Mouse (Mus musculus) stomach, embryonic 15.5 days (tissue): ENCODE results near the gene Sox9. TPM values are rescaled to one million over a fixed set of nuclear protein-coding genes. Genes with fewer than 3 reads are reported as not detected.
A peak's percentile ranks its signal among the peaks of the same experiment; 100 is the strongest.

ENCODE experiments used
- ATAC-seq: fragments of 200-750 bp; cut with Nextera tagmentation; 2 replicates; pipeline ENCODE4 v1.8.0; 2017; ENCODE audit warnings: low read depth, moderate number of reproducible peaks, moderate TSS enrichment; ENCODE audit not compliant: insufficient read depth, low FRiP score
- H3K27ac ChIP-seq: fragments of 300-500 bp; sonication (generic); 2 replicates; pipeline ENCODE4 v1.5.1; 2015; ENCODE audit warnings: mild to moderate bottlenecking, inconsistent platforms
- H3K27me3 ChIP-seq: fragments of 300-500 bp; sonication (generic); replicated peaks from 2 replicates; pipeline ENCODE4 v1.6.1; 2015; ENCODE audit warnings: inconsistent platforms
- H3K36me3 ChIP-seq: fragments of 300-500 bp; sonication (generic); 2 replicates; pipeline ENCODE4 v1.6.1; 2015; ENCODE audit warnings: inconsistent platforms
- H3K4me1 ChIP-seq: fragments of 300-500 bp; sonication (generic); 2 replicates; pipeline ENCODE4 v1.6.1; 2015; ENCODE audit warnings: inconsistent platforms
- H3K4me2 ChIP-seq: fragments of 300-500 bp; sonication (generic); 2 replicates; pipeline ENCODE4 v1.6.1; 2015; ENCODE audit warnings: mild to moderate bottlenecking, inconsistent platforms
- H3K4me3 ChIP-seq: fragments of 300-500 bp; sonication (generic); replicated peaks from 2 replicates; pipeline ENCODE4 v1.5.1; 2015; ENCODE audit warnings: inconsistent platforms
- H3K9ac ChIP-seq: fragments of 300-500 bp; sonication (generic); 2 replicates; pipeline ENCODE4 v1.6.1; 2015; ENCODE audit warnings: inconsistent platforms
- H3K9me3 ChIP-seq: fragments of 300-500 bp; sonication (generic); 2 replicates; pipeline ENCODE4 v1.6.1; 2016; ENCODE audit warnings: inconsistent platforms
- WGBS: fragments of 180-500 bp; shearing (Covaris S2); methylation state at CpG from one replicate; pipeline ENCODE4 v1.1.7; 2015; 5-methylcytosine and 5-hydroxymethylcytosine counted together
- polyA plus RNA-seq: library from polyadenylated mRNA; unstranded; fragments of >200 nt; fragmentation: Nextera tagmentation; extraction: Ambion mirVana; gene quantifications from 2 replicates; pipeline ENCODE4 v1.2.1, GENCODE M21; 2015

The Sox9 gene
- polyA plus RNA-seq, 1 experiment from 2014 or later: 42.0 TPM

DNA sequence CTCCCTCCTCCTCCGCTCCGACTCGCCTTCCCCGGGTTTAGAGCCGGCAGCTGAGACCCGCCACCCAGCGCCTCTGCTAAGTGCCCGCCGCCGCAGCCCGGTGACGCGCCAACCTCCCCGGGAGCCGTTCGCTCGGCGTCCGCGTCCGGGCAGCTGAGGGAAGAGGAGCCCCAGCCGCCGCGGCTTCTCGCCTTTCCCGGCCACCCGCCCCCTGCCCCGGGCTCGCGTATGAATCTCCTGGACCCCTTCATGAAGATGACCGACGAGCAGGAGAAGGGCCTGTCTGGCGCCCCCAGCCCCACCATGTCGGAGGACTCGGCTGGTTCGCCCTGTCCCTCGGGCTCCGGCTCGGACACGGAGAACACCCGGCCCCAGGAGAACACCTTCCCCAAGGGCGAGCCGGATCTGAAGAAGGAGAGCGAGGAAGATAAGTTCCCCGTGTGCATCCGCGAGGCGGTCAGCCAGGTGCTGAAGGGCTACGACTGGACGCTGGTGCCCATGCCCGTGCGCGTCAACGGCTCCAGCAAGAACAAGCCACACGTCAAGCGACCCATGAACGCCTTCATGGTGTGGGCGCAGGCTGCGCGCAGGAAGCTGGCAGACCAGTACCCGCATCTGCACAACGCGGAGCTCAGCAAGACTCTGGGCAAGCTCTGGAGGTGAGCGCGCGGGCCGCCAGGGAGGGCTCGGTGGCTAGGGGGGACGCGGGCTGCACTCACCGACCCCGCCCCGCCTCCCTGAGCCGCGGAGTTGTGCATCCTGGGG, 515 bp downstream of the Sox9 start:
- peak; percentile 5; the same call in 1 of the 2 replicates for ATAC-seq
- under 1% methylated on average over 75 of the region's 75 CpGs for WGBS

DNA sequence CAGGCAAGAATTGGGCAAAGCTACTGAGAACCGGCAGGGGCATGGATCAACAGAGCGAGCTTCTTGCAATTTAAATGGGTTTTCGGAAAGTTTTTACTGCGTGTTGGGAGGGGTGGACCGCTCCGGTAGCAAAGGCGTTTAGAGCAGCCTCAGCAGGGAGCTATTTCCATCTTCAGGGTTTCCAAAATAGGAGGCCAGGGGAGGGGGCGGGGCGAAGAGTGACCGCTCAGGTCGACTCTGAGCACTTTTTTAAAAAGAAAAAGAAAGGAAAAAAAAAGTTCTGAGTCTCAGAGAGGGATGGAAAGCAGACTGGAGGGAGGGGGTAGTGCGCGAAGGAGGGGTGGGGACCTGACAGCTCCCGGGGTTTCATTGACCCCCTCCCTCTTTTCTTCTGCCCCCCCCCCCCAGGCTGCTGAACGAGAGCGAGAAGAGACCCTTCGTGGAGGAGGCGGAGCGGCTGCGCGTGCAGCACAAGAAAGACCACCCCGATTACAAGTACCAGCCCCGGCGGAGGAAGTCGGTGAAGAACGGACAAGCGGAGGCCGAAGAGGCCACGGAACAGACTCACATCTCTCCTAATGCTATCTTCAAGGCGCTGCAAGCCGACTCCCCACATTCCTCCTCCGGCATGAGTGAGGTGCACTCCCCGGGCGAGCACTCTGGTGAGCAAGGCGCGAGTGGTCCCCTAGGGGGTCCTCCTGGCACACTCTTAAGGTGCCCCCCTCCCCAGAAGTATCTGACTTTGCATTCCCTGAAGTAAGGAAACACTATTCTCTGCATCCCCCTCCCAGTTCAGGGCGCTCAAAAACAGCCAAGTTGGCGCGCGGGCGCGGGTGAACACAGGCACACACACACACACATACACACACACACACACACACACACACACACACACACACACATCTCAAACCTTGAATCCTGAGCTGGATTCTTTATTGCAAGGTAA, 1.6 kb downstream of the Sox9 start:
- Histone ChIP-seq H3K9ac (peak overlapping the region; percentile 37; the same call in 1 of the 2 replicates), H3K27me3 (no peaks in the 10 kb centered on the region)

More for the DNA sequence above, 515 bp downstream of the Sox9 start:
- H3K4me1 ChIP-seq: peaks cover 25% of the 10 kb centered on the region
- H3K9ac ChIP-seq: peak overlapping the region; percentile 48
- H3K4me2 ChIP-seq: peak overlapping the region; percentile 76
- peak overlapping the region; percentile 95 for H3K27ac ChIP-seq
- peak overlapping the region; percentile 56 for H3K4me3 ChIP-seq
- H3K9me3 ChIP-seq: no peaks in the 10 kb centered on the region
- no peaks in the 10 kb centered on the region for H3K36me3 ChIP-seq
- no peaks in the 10 kb centered on the region for H3K27me3 ChIP-seq

DNA sequence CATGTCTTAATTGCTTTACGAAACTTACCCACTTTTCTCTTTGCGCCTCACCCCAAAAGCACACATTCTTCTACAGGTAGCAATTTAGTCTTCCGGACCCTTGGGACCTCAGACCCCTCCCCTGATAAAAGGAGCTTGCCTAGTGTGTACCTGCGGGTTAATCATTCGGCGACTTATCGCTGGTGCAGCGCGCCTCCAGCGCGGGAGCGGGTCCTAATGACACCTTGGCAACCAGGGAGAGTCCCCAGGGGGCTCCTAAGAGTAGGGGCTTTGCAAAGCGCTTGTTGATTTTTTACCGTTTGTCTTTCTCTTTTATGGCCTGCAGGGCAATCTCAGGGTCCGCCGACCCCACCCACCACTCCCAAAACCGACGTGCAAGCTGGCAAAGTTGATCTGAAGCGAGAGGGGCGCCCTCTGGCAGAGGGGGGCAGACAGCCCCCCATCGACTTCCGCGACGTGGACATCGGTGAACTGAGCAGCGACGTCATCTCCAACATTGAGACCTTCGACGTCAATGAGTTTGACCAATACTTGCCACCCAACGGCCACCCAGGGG, 2.4 kb downstream of the Sox9 start:
- peaks cover 22% of the 10 kb centered on the region for H3K4me1 ChIP-seq
- ATAC-seq: peak; percentile 53
- H3K4me2 ChIP-seq: peak overlapping the region; percentile 76

More for the DNA sequence above, 1.6 kb downstream of the Sox9 start:
- Histone ChIP-seq H3K4me2 (peak overlapping the region; percentile 76), H3K9me3 (no peaks in the 10 kb centered on the region), H3K4me1 (peaks cover 22% of the 10 kb centered on the region), H3K4me3 (peak overlapping the region; percentile 56), H3K36me3 (no peaks in the 10 kb centered on the region), H3K27ac (peak overlapping the region; percentile 95)
- WGBS: 1% methylated on average over 39 of the region's 42 CpGs
- no peak for ATAC-seq

DNA sequence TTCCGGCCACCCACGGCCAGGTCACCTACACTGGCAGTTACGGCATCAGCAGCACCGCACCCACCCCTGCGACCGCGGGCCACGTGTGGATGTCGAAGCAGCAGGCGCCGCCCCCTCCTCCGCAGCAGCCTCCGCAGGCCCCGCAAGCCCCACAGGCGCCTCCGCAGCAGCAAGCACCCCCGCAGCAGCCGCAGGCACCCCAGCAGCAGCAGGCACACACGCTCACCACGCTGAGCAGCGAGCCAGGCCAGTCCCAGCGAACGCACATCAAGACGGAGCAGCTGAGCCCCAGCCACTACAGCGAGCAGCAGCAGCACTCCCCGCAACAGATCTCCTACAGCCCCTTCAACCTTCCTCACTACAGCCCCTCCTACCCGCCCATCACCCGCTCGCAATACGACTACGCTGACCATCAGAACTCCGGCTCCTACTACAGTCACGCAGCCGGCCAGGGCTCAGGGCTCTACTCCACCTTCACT, 2.9 kb downstream of the Sox9 start:
- WGBS: 6% methylated on average over 33 of the region's 34 CpGs
- Histone ChIP-seq H3K9me3 (no peaks in the 10 kb centered on the region), H3K9ac (no peak overlapping the region), H3K4me1 (peaks cover 22% of the 10 kb centered on the region), H3K36me3 (no peaks in the 10 kb centered on the region), H3K27ac (no peak overlapping the region), H3K27me3 (no peaks in the 10 kb centered on the region), H3K4me2 (peak overlapping the region; percentile 76), H3K4me3 (peak overlapping the region; percentile 56)
- no peak for ATAC-seq

More for the DNA sequence above, 2.4 kb downstream of the Sox9 start:
- 8% methylated on average over 30 of the region's 30 CpGs for WGBS
- no peaks in the 10 kb centered on the region for H3K36me3 ChIP-seq
- H3K27me3 ChIP-seq: no peaks in the 10 kb centered on the region
- no peak overlapping the region for H3K9ac ChIP-seq
- H3K4me3 ChIP-seq: peak overlapping the region; percentile 56
- no peak overlapping the region for H3K27ac ChIP-seq
- no peaks in the 10 kb centered on the region for H3K9me3 ChIP-seq

DNA sequence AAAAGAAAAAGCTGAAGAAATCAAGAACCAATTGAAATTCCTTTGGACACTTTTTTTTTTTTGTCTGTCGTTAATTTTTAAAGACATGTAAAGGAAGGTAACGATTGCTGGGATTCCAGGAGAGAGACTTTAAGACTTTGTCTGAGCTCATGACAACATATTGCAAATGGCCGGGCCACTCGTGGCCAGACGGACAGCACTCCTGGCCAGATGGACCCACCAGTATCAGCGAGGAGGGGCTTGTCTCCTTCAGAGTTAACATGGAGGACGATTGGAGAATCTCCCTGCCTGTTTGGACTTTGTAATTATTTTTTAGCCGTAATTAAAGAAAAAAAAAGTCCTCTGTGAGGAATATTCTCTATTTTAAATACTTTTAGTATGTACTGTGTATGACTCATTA, 3.6 kb downstream of the Sox9 start:
- Histone ChIP-seq H3K27ac (no peak overlapping the region), H3K4me2 (peak overlapping the region; percentile 76), H3K4me1 (peaks cover 22% of the 10 kb centered on the region), H3K9me3 (no peaks in the 10 kb centered on the region), H3K9ac (no peak overlapping the region), H3K27me3 (no peaks in the 10 kb centered on the region), H3K36me3 (no peaks in the 10 kb centered on the region), H3K4me3 (peak overlapping the region; percentile 56)
- 42% methylated on average over 8 of the region's 8 CpGs for WGBS
- ATAC-seq: no peak

DNA sequence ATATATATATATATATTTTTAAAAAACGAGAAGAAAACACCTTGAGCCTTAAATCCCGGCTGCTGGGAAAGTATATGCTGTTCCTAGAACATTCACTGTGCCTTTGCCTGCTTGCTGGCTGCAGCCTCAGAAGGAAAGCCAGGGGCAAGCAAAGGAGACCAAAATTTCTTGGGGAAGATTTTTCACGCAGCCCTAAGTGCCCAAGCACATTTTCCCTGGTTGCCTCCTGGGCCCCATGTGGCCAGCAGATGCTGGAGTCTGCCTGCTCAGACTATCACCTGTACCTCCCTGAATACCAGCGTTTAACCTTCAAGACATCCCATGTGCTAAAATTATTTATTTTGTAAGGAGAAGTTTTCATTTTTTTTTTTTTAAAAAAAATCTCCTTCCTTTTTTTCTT, 4.4 kb downstream of the Sox9 start:
- H3K36me3 ChIP-seq: no peaks in the 10 kb centered on the region
- no peaks in the 10 kb centered on the region for H3K9me3 ChIP-seq
- 0 out of 2 replicates have a peak overlapping the region, but pooled peaks have one; percentile 5 for H3K4me3 ChIP-seq
- no peaks in the 10 kb centered on the region for H3K27me3 ChIP-seq
- H3K4me1 ChIP-seq: peaks cover 15% of the 10 kb centered on the region
- ATAC-seq: no peak
- 61% methylated on average over 4 of the region's 4 CpGs for WGBS
- H3K4me2 ChIP-seq: no peak overlapping the region
- no peak overlapping the region for H3K9ac ChIP-seq
- H3K27ac ChIP-seq: no peak overlapping the region

DNA sequence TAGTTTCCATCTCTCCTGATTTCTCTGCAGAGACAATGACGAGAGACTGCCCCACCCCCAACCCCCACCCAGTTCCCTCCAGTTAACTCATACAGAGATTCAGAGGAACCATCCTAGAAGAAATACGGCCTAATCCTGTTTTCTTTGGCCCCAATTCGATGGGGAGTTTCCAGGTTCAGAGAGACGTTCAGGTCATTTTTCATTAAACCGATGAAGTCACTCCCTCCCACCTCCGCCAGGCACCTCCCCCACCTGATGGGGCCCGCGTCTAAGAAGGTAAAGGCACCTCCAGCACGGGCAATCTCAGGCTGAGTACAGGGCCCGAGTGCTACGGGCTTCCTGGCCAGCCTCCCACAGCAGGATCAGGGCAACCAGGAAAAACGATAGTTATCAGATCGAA, 6.3 kb downstream of the Sox9 start:
- no peak overlapping the region for H3K4me2 ChIP-seq
- no peaks in the 10 kb centered on the region for H3K9me3 ChIP-seq
- H3K36me3 ChIP-seq: no peaks in the 10 kb centered on the region
- peak; percentile 52 for ATAC-seq
- H3K4me1 ChIP-seq: peaks cover 15% of the 10 kb centered on the region
- H3K27ac ChIP-seq: no peak overlapping the region
- no peak overlapping the region for H3K4me3 ChIP-seq
- 10% methylated on average over 13 of the region's 13 CpGs for WGBS
- H3K27me3 ChIP-seq: no peaks in the 10 kb centered on the region
- no peak overlapping the region for H3K9ac ChIP-seq

DNA sequence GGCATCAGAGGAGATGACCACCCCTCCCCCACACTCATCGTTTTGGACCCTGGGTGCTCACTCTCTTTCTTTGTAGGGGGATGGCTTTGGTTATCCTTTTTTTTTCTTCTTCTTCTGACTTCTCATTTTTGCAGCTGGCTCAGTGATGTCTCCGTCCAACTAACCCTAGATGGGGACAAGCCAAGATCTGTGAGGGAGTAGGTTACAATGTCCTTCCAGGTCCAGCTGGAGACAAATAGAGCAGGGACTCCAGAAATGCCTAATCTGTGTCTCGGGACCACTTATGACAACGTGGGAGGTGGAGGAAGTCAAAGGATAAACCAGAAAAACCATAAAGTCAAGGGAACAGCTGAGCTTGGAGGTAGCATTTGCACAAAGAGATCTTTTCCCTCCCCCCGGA, 14.4 kb downstream of the Sox9 start:
- Histone ChIP-seq H3K4me3 (no peak overlapping the region), H3K27ac (no peak overlapping the region), H3K4me1 (0 out of 2 replicates have a peak, but pooled peaks cover 3% of the 10 kb centered on the region), H3K4me2 (no peak overlapping the region), H3K9me3 (no peaks in the 10 kb centered on the region), H3K36me3 (no peaks in the 10 kb centered on the region), H3K27me3 (no peaks in the 10 kb centered on the region), H3K9ac (no peak overlapping the region)
- 71% methylated on average over 5 of the region's 5 CpGs for WGBS
- no peak for ATAC-seq

DNA sequence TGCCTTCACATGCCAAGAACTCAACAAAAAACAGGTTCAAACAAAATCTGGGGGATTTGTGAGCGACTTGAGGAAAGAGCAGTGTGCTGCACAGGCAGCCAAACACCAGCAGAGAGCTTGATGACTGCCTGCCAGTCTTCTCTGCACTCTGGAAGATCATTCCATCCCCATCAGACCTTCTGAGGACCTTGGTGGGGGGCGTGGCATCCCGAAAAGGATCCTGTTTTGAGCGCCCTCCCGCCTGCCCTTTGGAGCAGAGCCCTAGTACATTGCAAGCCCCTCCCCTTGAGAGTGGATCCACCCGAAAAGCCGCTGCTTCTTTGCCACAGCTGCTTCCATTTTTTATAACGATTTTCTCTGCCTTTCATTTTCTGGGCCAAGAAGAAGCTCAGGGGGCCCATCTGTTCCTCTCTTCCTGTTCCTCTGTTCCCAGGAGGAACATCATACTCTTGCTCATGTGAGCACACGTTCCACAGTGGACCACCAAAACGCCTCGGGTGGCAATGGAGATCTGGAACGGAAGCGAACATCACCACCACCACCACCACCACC, 16.9 kb downstream of the Sox9 start:
- no peak for ATAC-seq
- H3K4me3 ChIP-seq: no peak overlapping the region
- no peaks in the 10 kb centered on the region for H3K36me3 ChIP-seq
- H3K27ac ChIP-seq: no peak overlapping the region
- no peak overlapping the region for H3K4me2 ChIP-seq
- no peak overlapping the region for H3K9ac ChIP-seq
- no peaks in the 10 kb centered on the region for H3K9me3 ChIP-seq
- no peaks in the 10 kb centered on the region for H3K27me3 ChIP-seq
- 0 out of 2 replicates have a peak, but pooled peaks cover 3% of the 10 kb centered on the region for H3K4me1 ChIP-seq
- 59% methylated on average over 13 of the region's 13 CpGs for WGBS

DNA sequence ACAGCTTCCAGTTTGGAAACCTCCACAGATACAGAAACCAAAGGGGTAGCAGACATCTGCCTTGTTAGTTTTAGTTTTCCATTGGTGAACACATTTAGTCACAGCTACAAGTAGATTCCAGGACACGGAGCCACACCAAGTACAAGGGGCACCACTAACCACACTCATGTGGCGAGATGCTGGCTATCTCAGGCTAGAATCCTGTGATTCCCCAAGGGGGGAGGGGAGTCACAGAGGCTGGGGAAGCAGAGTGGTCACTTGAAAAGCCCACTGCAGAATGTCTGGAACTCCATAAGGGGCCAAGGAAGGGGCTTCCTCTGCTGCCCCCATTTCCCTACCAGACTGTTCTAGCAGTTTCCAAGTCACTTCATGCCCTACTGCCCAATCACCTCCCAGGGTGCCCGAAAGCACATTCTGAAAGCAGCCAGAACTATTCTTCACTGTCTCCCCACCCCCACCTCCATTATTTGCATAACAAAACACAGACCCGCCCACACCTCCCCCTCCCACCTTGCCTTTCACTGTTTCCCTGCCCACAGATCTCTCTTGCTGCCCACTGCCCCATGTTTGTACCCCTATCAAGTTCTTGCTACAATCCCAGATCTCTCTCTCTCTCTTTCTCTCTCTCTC, 19.3 kb downstream of the Sox9 start:
- 43% methylated on average over 4 of the region's 4 CpGs for WGBS

More for the DNA sequence above, 19.3 kb downstream of the Sox9 start:
- no peaks in the 10 kb centered on the region for H3K36me3 ChIP-seq
- no peak overlapping the region for H3K4me3 ChIP-seq
- H3K9ac ChIP-seq: no peak overlapping the region
- 0 out of 2 replicates have a peak, but pooled peaks cover 3% of the 10 kb centered on the region for H3K4me1 ChIP-seq
- no peak overlapping the region for H3K4me2 ChIP-seq
- no peaks in the 10 kb centered on the region for H3K9me3 ChIP-seq
- no peaks in the 10 kb centered on the region for H3K27me3 ChIP-seq
- ATAC-seq: no peak
- H3K27ac ChIP-seq: no peak overlapping the region
